Mouse (Mus musculus): ENCODE data around the gene Large1. TPM values are rescaled to one million over a fixed set of nuclear protein-coding genes. Genes with fewer than 3 reads are reported as not detected.

The Large1 gene
- polyA plus RNA-seq, 1 experiment from 2014 or later = 68.6 TPM

GRCm38 (mm10) chr8:73270991-73271390, 82.3 kb downstream of the Large1 start:
- no peak for DNase-seq (ENCODE audit: low read depth, low spot score)
- no peaks in the 10 kb centered on the region for H3K27me3 ChIP-seq
- CTCF ChIA-PET = interaction anchor here (1.0 kb wide), 1 partner anchor 37 kb away, joined by 4 read pairs; no protein-coding TSS in a partner anchor
- ATAC-seq = no peak
- in situ Hi-C loops (cut with MboI; ENCODE audit: low pct_unique_long_range_greater_than_20kb) = no loop called here
- POLR2A ChIA-PET = no interaction called here
- no peak for TF ChIP-seq CTCF (IDR thresholded peaks at IDR 0.05)

- TF ChIP-seq CTCF (IDR thresholded peaks at IDR 0.05) = no peak
- CTCF ChIA-PET = interaction anchor here (1.1 to 2.0 kb wide), 5 partner anchors 12 to 98 kb away, joined by 3 to 7 read pairs (median 4); no protein-coding TSS in a partner anchor
- ATAC-seq (peak; percentile 21), DNase-seq (ENCODE audit: low read depth, low spot score) (peak; percentile 55)
- in situ Hi-C loops (cut with MboI; ENCODE audit: low pct_unique_long_range_greater_than_20kb) = no loop called here
- POLR2A ChIA-PET = no interaction called here
- no peaks in the 10 kb centered on the region for H3K27me3 ChIP-seq
These were observed 95.4 kb downstream of the Large1 start for GRCm38 (mm10) chr8:73257981-73258380.

- no peaks in the 10 kb centered on the region for H3K27me3 ChIP-seq
- ATAC-seq (no peak), DNase-seq (ENCODE audit: low read depth, low spot score) (no peak)
- POLR2A ChIA-PET = no interaction called here
- no peak for TF ChIP-seq CTCF (IDR thresholded peaks at IDR 0.05)
- in situ Hi-C loops (cut with MboI; ENCODE audit: low pct_unique_long_range_greater_than_20kb) = loop anchor here (25.0 kb wide), 1 partner anchor 1593 kb away; no protein-coding TSS in a partner anchor
- CTCF ChIA-PET = interaction anchor here (1.3 kb wide), 1 partner anchor 12 kb away, joined by 3 read pairs; no protein-coding TSS in a partner anchor
These were observed 109.2 kb downstream of the Large1 start for GRCm38 (mm10) chr8:73244186-73244585.

GRCm38 (mm10) chr8:73242066-73242465, 111.3 kb downstream of the Large1 start:
- CTCF ChIA-PET = interaction anchor here (1.5 kb wide), 1 partner anchor 9 kb away, joined by 3 read pairs; no protein-coding TSS in a partner anchor
- in situ Hi-C loops (cut with MboI; ENCODE audit: low pct_unique_long_range_greater_than_20kb) = loop anchor here (25.0 kb wide), 1 partner anchor 1595 kb away; no protein-coding TSS in a partner anchor

GRCm38 (mm10) chr8:73234209-73234608, 119.1 kb downstream of the Large1 start:
- no peak for ATAC-seq
- CTCF ChIA-PET = interaction anchor here (0.6 to 4.7 kb wide), 19 partner anchors 15 to 244 kb away, joined by 3 to 50 read pairs (median 4); partner anchors contain the start of gene Large1

More at GRCm38 (mm10) chr8:73242066-73242465, 111.3 kb downstream of the Large1 start:
- no peak for TF ChIP-seq CTCF (IDR thresholded peaks at IDR 0.05)
- POLR2A ChIA-PET = no interaction called here
- DNase-seq (ENCODE audit: low read depth, low spot score) = no peak
- ATAC-seq = no peak
- H3K27me3 ChIP-seq = no peaks in the 10 kb centered on the region

GRCm38 (mm10) chr8:73233358-73234041, 119.8 kb downstream of the Large1 start:
- TF ChIP-seq CTCF (IDR thresholded peaks at IDR 0.05) = peak; percentile 80
- DNase-seq (ENCODE audit: low read depth, low spot score) (peak; percentile 62), ATAC-seq (peak; percentile 96)
- CTCF ChIA-PET = interaction anchor here (0.6 to 4.7 kb wide), 33 partner anchors 8 to 243 kb away, joined by 3 to 50 read pairs (median 4); partner anchors contain the start of gene Large1
- POLR2A ChIA-PET = interaction anchor here (0.6 to 2.0 kb wide), 4 partner anchors 27 to 121 kb away, joined by 3 to 6 read pairs (median 3); partner anchors contain the start of gene Large1
- no peaks in the 10 kb centered on the region for H3K27me3 ChIP-seq
- in situ Hi-C loops (cut with MboI; ENCODE audit: low pct_unique_long_range_greater_than_20kb) = loop anchor here (25.0 kb wide), 1 partner anchor 1604 kb away; no protein-coding TSS in a partner anchor

More at GRCm38 (mm10) chr8:73234209-73234608, 119.1 kb downstream of the Large1 start:
- no peaks in the 10 kb centered on the region for H3K27me3 ChIP-seq
- TF ChIP-seq CTCF (IDR thresholded peaks at IDR 0.05) = no peak
- in situ Hi-C loops (cut with MboI; ENCODE audit: low pct_unique_long_range_greater_than_20kb) = loop anchor here (25.0 kb wide), 1 partner anchor 1603 kb away; no protein-coding TSS in a partner anchor
- DNase-seq (ENCODE audit: low read depth, low spot score) = no peak
- POLR2A ChIA-PET = interaction anchor here (0.7 to 2.0 kb wide), 4 partner anchors 27 to 121 kb away, joined by 3 to 6 read pairs (median 3); no protein-coding TSS in a partner anchor

GRCm38 (mm10) chr8:73226841-73227240, 126.5 kb downstream of the Large1 start:
- no peak for TF ChIP-seq CTCF (IDR thresholded peaks at IDR 0.05)
- H3K27me3 ChIP-seq = no peaks in the 10 kb centered on the region
- CTCF ChIA-PET = no interaction called here
- no peak for DNase-seq (ENCODE audit: low read depth, low spot score)
- POLR2A ChIA-PET = no interaction called here
- ATAC-seq = no peak
- in situ Hi-C loops (cut with MboI; ENCODE audit: low pct_unique_long_range_greater_than_20kb) = loop anchor here (25.0 kb wide), 1 partner anchor 1610 kb away; no protein-coding TSS in a partner anchor

- ATAC-seq (no peak), DNase-seq (ENCODE audit: low read depth, low spot score) (no peak)
- no peaks in the 10 kb centered on the region for H3K27me3 ChIP-seq
- in situ Hi-C loops (cut with MboI; ENCODE audit: low pct_unique_long_range_greater_than_20kb) = loop anchor here (25.0 kb wide), 1 partner anchor 1612 kb away; no protein-coding TSS in a partner anchor
- ChIA-PET POLR2A (no interaction called here), CTCF (interaction anchor here (1.3 to 1.6 kb wide), 2 partner anchors 8 to 12 kb away, joined by 4 to 5 read pairs; no protein-coding TSS in a partner anchor)
- no peak for TF ChIP-seq CTCF (IDR thresholded peaks at IDR 0.05)
These were observed 127.7 kb downstream of the Large1 start for GRCm38 (mm10) chr8:73225654-73226053.

GRCm38 (mm10) chr8:73219178-73219811, 134.0 kb downstream of the Large1 start:
- POLR2A ChIA-PET = no interaction called here
- ATAC-seq = no peak
- CTCF ChIA-PET = interaction anchor here (1.1 to 1.2 kb wide), 2 partner anchors 13 to 15 kb away, joined by 4 read pairs; no protein-coding TSS in a partner anchor
- TF ChIP-seq CTCF (IDR thresholded peaks at IDR 0.05) = no peak
- in situ Hi-C loops (cut with MboI; ENCODE audit: low pct_unique_long_range_greater_than_20kb) = no loop called here
- DNase-seq (ENCODE audit: low read depth, low spot score) = no peak
- H3K27me3 ChIP-seq = no peaks in the 10 kb centered on the region

- no peaks in the 10 kb centered on the region for H3K27me3 ChIP-seq
- ChIA-PET CTCF (interaction anchor here (0.8 to 1.7 kb wide), 4 partner anchors 27 to 194 kb away, joined by 3 to 4 read pairs (median 4); no protein-coding TSS in a partner anchor), POLR2A (no interaction called here)
- in situ Hi-C loops (cut with MboI; ENCODE audit: low pct_unique_long_range_greater_than_20kb) = loop anchor here (5.0 kb wide), 1 partner anchor 195 kb away; no protein-coding TSS in a partner anchor
- ATAC-seq (no peak), DNase-seq (ENCODE audit: low read depth, low spot score) (no peak)
- TF ChIP-seq CTCF (IDR thresholded peaks at IDR 0.05) = no peak
These were observed 146.5 kb downstream of the Large1 start for GRCm38 (mm10) chr8:73206831-73207230.
